Mouse (Mus musculus): ENCODE data around the gene Bmp5. TPM values are rescaled to one million over a fixed set of nuclear protein-coding genes. Genes with fewer than 3 reads are reported as not detected.
"Not testable (repeated sequence)": the region's sequence is repeated elsewhere in the genome, so short reads cannot be mapped to it uniquely, and the experiment has no call there.

Gene Bmp5
- polyA plus RNA-seq, 1 experiment from 2014 or later, result not detected

DNA sequence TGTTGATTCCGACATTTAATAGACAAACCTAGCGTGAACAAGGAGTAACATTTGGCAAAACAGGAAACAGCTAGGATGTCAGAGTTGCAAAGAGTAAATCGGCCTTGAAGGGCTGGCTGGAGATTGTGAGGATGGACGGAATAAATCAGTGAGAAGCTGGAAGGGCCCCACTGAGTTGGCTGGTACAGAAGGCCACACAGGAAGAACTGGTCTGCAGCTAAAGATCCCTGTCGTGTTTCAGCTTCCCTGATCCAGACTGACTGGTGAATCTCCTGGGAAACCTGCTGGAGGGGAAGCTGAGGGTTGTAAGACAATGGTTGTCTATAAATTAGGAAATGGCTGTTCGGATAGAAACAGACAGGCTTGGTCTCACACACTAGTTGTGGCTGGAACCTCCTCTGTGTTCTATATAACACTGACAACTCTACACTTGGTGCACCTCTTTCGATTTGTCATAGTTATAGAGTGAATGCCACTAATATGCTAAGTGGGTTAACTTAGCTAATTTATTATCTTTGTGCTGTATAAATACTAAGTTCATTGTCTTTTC lies 14.8 kb downstream of the Bmp5 start:
- WGBS (ENCODE audit: missing documents), result 71% methylated on average over 7 of the region's 7 CpGs

DNA sequence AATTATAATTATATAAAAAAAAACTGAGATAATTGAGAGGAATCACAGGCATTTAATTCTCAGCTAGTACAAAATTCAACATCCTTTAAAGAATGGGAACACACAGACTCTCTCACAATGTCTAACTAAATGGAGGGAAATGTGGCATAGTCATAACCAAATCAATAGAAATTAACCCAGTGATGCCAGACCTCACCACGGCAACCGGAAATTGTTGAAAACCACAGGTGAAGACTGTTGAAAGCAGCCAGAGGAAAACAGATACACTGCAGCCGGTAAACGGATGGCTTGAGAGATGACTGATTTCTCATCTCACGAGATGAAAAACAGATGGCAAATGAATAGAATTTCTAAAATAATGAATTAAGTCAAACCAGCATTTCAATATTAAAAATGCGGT lies 29.8 kb downstream of the Bmp5 start:
- Histone ChIP-seq H3K27ac (no peak overlapping the region), H3K4me3 (ENCODE audit: inconsistent target) (no peak overlapping the region), H3K36me3 (ENCODE audit: inconsistent target) (no peaks in the 10 kb centered on the region), H3K79me2 (ENCODE audit: inconsistent target) (no peaks in the 10 kb centered on the region)
- WGBS (ENCODE audit: missing documents), result 75% methylated on average over 6 of the region's 6 CpGs

More for the DNA sequence above, 14.8 kb downstream of the Bmp5 start:
- no peaks in the 10 kb centered on the region for H3K79me2 ChIP-seq (ENCODE audit: inconsistent target)
- no peak overlapping the region for H3K4me3 ChIP-seq (ENCODE audit: inconsistent target)
- H3K27ac ChIP-seq, result no peak overlapping the region
- no peaks in the 10 kb centered on the region for H3K36me3 ChIP-seq (ENCODE audit: inconsistent target)

- H3K36me3 ChIP-seq (ENCODE audit: inconsistent target); H3K79me2 ChIP-seq (ENCODE audit: inconsistent target); H3K27ac ChIP-seq; H3K4me3 ChIP-seq (ENCODE audit: inconsistent target): not testable (repeated sequence)
- no CpG with 5 or more reads among the region's 4 CpGs for WGBS (ENCODE audit: missing documents)
These were observed 33.0 kb downstream of the Bmp5 start for GRCm38 (mm10) chr9:75808179-75808578.

- Histone ChIP-seq H3K4me3 (ENCODE audit: inconsistent target) (no peak overlapping the region), H3K79me2 (ENCODE audit: inconsistent target) (no peaks in the 10 kb centered on the region), H3K27ac (no peak overlapping the region), H3K36me3 (ENCODE audit: inconsistent target) (no peaks in the 10 kb centered on the region)
- 91% methylated on average over 7 of the region's 7 CpGs for WGBS (ENCODE audit: missing documents)
These were observed 33.5 kb downstream of the Bmp5 start for GRCm38 (mm10) chr9:75808659-75809058.

GRCm38 (mm10) chr9:75815161-75815560 lies 40.0 kb downstream of the Bmp5 start:
- no peak overlapping the region for H3K27ac ChIP-seq
- H3K4me3 ChIP-seq (ENCODE audit: inconsistent target), result no peak overlapping the region
- H3K79me2 ChIP-seq (ENCODE audit: inconsistent target), result no peaks in the 10 kb centered on the region
- WGBS (ENCODE audit: missing documents), result 91% methylated on average over 1 of the region's 1 CpGs
- no peaks in the 10 kb centered on the region for H3K36me3 ChIP-seq (ENCODE audit: inconsistent target)

- no peak overlapping the region for H3K4me3 ChIP-seq (ENCODE audit: inconsistent target)
- no peaks in the 10 kb centered on the region for H3K36me3 ChIP-seq (ENCODE audit: inconsistent target)
- no peak overlapping the region for H3K27ac ChIP-seq
- 93% methylated on average over 5 of the region's 5 CpGs for WGBS (ENCODE audit: missing documents)
- no peaks in the 10 kb centered on the region for H3K79me2 ChIP-seq (ENCODE audit: inconsistent target)
These were observed 43.2 kb downstream of the Bmp5 start for GRCm38 (mm10) chr9:75818400-75818799.

DNA sequence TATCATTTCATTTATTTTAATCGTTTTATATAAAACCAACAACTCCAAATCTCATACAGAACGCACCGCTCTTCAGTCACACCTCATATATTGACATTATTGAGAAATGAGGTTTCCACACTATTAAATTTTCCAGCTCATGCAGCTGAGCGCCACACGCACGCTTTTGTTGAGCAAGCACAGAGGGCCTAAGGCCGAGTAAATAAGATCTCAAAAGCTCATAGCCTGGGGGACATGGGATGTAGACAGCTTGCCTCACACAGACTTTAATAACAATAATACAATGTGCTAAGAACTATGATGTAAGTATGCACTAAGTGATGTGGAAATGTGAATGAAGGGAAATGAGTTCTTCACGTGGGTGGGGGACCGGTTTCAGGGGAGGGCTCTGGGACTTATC lies 57.3 kb downstream of the Bmp5 start:
- H3K36me3 ChIP-seq (ENCODE audit: inconsistent target), result no peaks in the 10 kb centered on the region
- no peak overlapping the region for H3K4me3 ChIP-seq (ENCODE audit: inconsistent target)
- no peaks in the 10 kb centered on the region for H3K79me2 ChIP-seq (ENCODE audit: inconsistent target)
- WGBS (ENCODE audit: missing documents), result 91% methylated on average over 9 of the region's 9 CpGs
- H3K27ac ChIP-seq, result no peak overlapping the region

GRCm38 (mm10) chr9:75833189-75833732 lies 58.1 kb downstream of the Bmp5 start:
- WGBS (ENCODE audit: missing documents), result 72% methylated on average over 2 of the region's 5 CpGs
- H3K4me3 ChIP-seq (ENCODE audit: inconsistent target), result no peak overlapping the region
- H3K79me2 ChIP-seq (ENCODE audit: inconsistent target), result no peaks in the 10 kb centered on the region
- no peak overlapping the region for H3K27ac ChIP-seq
- H3K36me3 ChIP-seq (ENCODE audit: inconsistent target), result no peaks in the 10 kb centered on the region

GRCm38 (mm10) chr9:75839450-75839849 lies 64.3 kb downstream of the Bmp5 start:
- H3K27ac ChIP-seq, result no peak overlapping the region
- 79% methylated on average over 3 of the region's 3 CpGs for WGBS (ENCODE audit: missing documents)

DNA sequence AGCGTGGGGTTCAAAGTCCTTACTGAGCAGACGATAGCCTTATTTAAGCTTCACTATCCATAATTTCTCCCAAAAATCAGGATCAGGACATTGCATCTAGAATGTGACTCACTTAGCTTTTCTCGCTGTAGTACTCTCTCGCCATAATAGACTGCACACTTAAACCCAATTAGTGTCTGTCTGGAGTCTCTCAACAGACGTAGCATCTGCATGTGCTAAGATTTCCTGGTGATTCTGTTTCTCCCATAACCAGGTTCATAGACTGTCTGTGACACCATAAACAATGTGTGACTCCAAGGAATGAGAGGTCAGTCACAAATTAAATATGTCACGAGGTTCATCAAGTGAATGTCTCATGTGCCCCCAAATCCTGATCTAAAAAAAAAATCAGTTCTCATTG lies 65.7 kb downstream of the Bmp5 start:
- no peak overlapping the region for H3K4me3 ChIP-seq (ENCODE audit: inconsistent target)
- H3K36me3 ChIP-seq (ENCODE audit: inconsistent target), result no peaks in the 10 kb centered on the region
- H3K27ac ChIP-seq, result no peak overlapping the region
- no peaks in the 10 kb centered on the region for H3K79me2 ChIP-seq (ENCODE audit: inconsistent target)
- WGBS (ENCODE audit: missing documents), result 89% methylated on average over 6 of the region's 6 CpGs

More at GRCm38 (mm10) chr9:75839450-75839849, 64.3 kb downstream of the Bmp5 start:
- Histone ChIP-seq H3K36me3 (ENCODE audit: inconsistent target) (no peaks in the 10 kb centered on the region), H3K79me2 (ENCODE audit: inconsistent target) (no peaks in the 10 kb centered on the region), H3K4me3 (ENCODE audit: inconsistent target) (no peak overlapping the region)

DNA sequence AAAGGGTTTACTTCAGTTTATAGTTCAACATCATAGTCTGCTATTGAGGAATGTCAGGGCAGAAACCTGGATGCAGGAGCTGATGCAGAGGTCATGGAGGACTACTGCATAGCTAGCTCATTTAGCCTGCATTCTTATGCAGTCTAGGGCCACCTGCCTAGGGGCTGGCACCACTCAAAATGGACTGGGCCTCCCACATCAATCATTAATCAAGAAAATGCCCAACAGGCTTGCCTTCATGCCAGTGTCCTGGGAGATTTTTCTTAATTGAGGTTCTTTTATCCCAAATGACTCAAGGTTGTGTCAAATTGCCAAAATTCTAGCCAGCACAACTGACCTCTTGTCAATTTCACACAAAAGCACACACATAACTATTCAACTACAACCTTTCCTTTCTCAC lies 70.8 kb downstream of the Bmp5 start:
- H3K36me3 ChIP-seq (ENCODE audit: inconsistent target), result no peaks in the 10 kb centered on the region
- no peaks in the 10 kb centered on the region for H3K79me2 ChIP-seq (ENCODE audit: inconsistent target)
- H3K4me3 ChIP-seq (ENCODE audit: inconsistent target), result no peak overlapping the region
- H3K27ac ChIP-seq, result no peak overlapping the region

GRCm38 (mm10) chr9:75850670-75851228 lies 75.6 kb downstream of the Bmp5 start:
- 90% methylated on average over 5 of the region's 5 CpGs for WGBS (ENCODE audit: missing documents)
- no peak overlapping the region for H3K4me3 ChIP-seq (ENCODE audit: inconsistent target)
- H3K36me3 ChIP-seq (ENCODE audit: inconsistent target), result no peaks in the 10 kb centered on the region
- no peak overlapping the region for H3K27ac ChIP-seq
- H3K79me2 ChIP-seq (ENCODE audit: inconsistent target), result no peaks in the 10 kb centered on the region

GRCm38 (mm10) chr9:75858161-75858560 lies 83.0 kb downstream of the Bmp5 start:
- Histone ChIP-seq H3K4me3 (ENCODE audit: inconsistent target) (no peak overlapping the region), H3K79me2 (ENCODE audit: inconsistent target) (no peaks in the 10 kb centered on the region), H3K36me3 (ENCODE audit: inconsistent target) (no peaks in the 10 kb centered on the region), H3K27ac (no peak overlapping the region)
- whole genome bisulfite sequencing (ENCODE audit: missing documents), result 95% methylated on average over 3 of the region's 3 CpGs

DNA sequence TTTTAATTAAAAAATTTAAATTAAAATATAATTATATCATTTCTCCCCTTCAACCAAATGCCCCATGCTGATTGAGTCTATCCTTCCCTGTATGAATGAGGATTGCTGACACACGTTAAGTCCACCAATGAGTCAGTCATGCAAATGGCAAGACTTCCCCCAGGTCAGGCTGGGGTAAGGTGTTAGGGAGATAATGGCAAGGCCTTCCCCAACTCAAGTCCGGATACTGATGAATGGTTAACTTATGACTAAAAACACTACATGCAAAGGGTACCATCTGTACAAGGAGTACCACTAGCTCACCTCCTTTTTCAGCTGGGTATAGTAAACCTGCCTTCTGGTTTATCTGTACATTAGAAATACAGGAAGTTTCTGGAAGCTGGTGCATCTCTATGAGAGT lies 83.8 kb downstream of the Bmp5 start:
- no peaks in the 10 kb centered on the region for H3K79me2 ChIP-seq (ENCODE audit: inconsistent target)
- no peak overlapping the region for H3K27ac ChIP-seq
- 74% methylated on average over 2 of the region's 2 CpGs for WGBS (ENCODE audit: missing documents)
- H3K36me3 ChIP-seq (ENCODE audit: inconsistent target), result no peaks in the 10 kb centered on the region
- no peak overlapping the region for H3K4me3 ChIP-seq (ENCODE audit: inconsistent target)

DNA sequence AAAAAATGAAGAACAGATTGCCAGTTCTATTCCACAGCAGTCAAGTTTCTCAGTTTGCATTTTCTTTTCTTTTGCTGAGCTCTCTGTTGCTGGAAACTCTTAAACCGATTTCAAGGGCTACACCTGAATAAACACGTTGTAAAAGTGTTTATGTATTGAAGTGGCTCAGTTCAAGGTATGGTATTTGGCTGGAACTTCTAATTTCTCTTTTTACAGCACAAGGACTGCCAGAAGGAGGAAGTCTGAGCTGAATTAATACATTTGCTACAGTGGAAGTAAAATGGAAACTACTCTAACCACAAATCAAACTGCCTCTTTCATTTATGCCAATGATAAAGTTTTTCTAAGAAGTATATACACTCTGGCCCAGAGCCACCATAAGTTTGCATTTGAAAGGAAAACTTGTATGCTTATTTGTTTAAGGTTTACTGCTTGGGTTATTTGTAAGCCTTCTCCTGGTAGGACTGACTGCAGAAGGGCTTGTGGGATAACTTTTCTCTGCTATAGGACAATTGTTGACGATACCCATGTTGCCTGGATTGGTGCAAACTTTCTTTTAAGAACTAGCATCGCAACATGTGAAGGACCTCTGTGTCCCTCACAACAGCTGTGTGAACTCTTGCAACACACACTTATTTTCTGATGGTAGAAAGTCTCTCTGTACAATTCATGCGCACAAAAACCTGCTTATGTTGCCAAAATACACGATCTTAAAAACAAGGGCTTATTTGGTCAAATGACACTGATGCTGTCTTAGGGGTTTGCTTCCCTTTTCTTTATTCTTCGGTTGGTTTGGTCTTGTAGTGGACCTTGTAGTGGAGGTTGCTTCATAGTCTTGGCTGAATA lies 95.4 kb downstream of the Bmp5 start:
- WGBS (ENCODE audit: missing documents), result 63% methylated on average over 7 of the region's 7 CpGs
- no peak overlapping the region for H3K4me3 ChIP-seq (ENCODE audit: inconsistent target)

More for the DNA sequence above, 95.4 kb downstream of the Bmp5 start:
- H3K79me2 ChIP-seq (ENCODE audit: inconsistent target), result no peaks in the 10 kb centered on the region
- H3K27ac ChIP-seq, result no peak overlapping the region
- H3K36me3 ChIP-seq (ENCODE audit: inconsistent target), result no peaks in the 10 kb centered on the region

Measured in macrophage (primary cell).